Mouse (Mus musculus): Measurements from ENCODE around the gene Grip2. TPM values are rescaled to one million over a fixed set of nuclear protein-coding genes. Genes with fewer than 3 reads are reported as not detected.
A peak's percentile ranks its signal among the peaks of the same experiment; 100 is the strongest.

Gene Grip2
- polyA plus RNA-seq, 1 experiment from 2014 or later, result 0.20 TPM

- no peak overlapping the region for H3K4me3 ChIP-seq (ENCODE audit: low read length)
- ATAC-seq (ENCODE audit: low FRiP score, low TSS enrichment), result no peak
- 45% methylated on average over 8 of the region's 9 CpGs for WGBS
Observed at GRCm38 (mm10) chr6:91779206-91779605, 47.8 kb downstream of the Grip2 start.

GRCm38 (mm10) chr6:91776543-91776942 lies 50.5 kb downstream of the Grip2 start:
- WGBS, result 14% methylated on average over 9 of the region's 9 CpGs
- ATAC-seq (ENCODE audit: low FRiP score, low TSS enrichment), result peak; percentile 80
- H3K4me2 ChIP-seq (replicated peaks; ENCODE audit: low read depth, low read length), result no peak overlapping the region
- H3K27me3 ChIP-seq (ENCODE audit: control insufficient read depth, insufficient read depth, low read length), result no peaks in the 10 kb centered on the region
- no peaks in the 10 kb centered on the region for H3K36me3 ChIP-seq (ENCODE audit: control insufficient read depth, insufficient read depth, low read length)
- H3K9ac ChIP-seq (ENCODE audit: low read depth, low read length), result no peak overlapping the region
- no peaks in the 10 kb centered on the region for H3K9me3 ChIP-seq (ENCODE audit: control insufficient read depth, low read length)
- no peaks in the 10 kb centered on the region for H3K4me1 ChIP-seq (ENCODE audit: control insufficient read depth, insufficient read depth, low read length)
- H3K27ac ChIP-seq (ENCODE audit: low read depth, low read length), result no peak overlapping the region
- no peak overlapping the region for H3K4me3 ChIP-seq (ENCODE audit: low read length)

More at GRCm38 (mm10) chr6:91779206-91779605, 47.8 kb downstream of the Grip2 start:
- no peaks in the 10 kb centered on the region for H3K4me1 ChIP-seq (ENCODE audit: control insufficient read depth, insufficient read depth, low read length)
- no peak overlapping the region for H3K9ac ChIP-seq (ENCODE audit: low read depth, low read length)
- H3K27ac ChIP-seq (ENCODE audit: low read depth, low read length), result no peak overlapping the region
- no peaks in the 10 kb centered on the region for H3K9me3 ChIP-seq (ENCODE audit: control insufficient read depth, low read length)
- H3K27me3 ChIP-seq (ENCODE audit: control insufficient read depth, insufficient read depth, low read length), result no peaks in the 10 kb centered on the region
- no peak overlapping the region for H3K4me2 ChIP-seq (replicated peaks; ENCODE audit: low read depth, low read length)
- no peaks in the 10 kb centered on the region for H3K36me3 ChIP-seq (ENCODE audit: control insufficient read depth, insufficient read depth, low read length)

- no peak overlapping the region for H3K4me2 ChIP-seq (replicated peaks; ENCODE audit: low read depth, low read length)
- ATAC-seq (ENCODE audit: low FRiP score, low TSS enrichment), result no peak
- H3K27me3 ChIP-seq (ENCODE audit: control insufficient read depth, insufficient read depth, low read length), result no peaks in the 10 kb centered on the region
- no peaks in the 10 kb centered on the region for H3K4me1 ChIP-seq (ENCODE audit: control insufficient read depth, insufficient read depth, low read length)
- no peak overlapping the region for H3K9ac ChIP-seq (ENCODE audit: low read depth, low read length)
- no peak overlapping the region for H3K27ac ChIP-seq (ENCODE audit: low read depth, low read length)
- no peaks in the 10 kb centered on the region for H3K9me3 ChIP-seq (ENCODE audit: control insufficient read depth, low read length)
- H3K36me3 ChIP-seq (ENCODE audit: control insufficient read depth, insufficient read depth, low read length), result no peaks in the 10 kb centered on the region
- WGBS, result 67% methylated on average over 5 of the region's 5 CpGs
- no peak overlapping the region for H3K4me3 ChIP-seq (ENCODE audit: low read length)
Observed at GRCm38 (mm10) chr6:91773951-91774350, 53.1 kb downstream of the Grip2 start.

- no peak overlapping the region for H3K9ac ChIP-seq (ENCODE audit: low read depth, low read length)
- no peak for ATAC-seq (ENCODE audit: low FRiP score, low TSS enrichment)
- WGBS, result 79% methylated on average over 8 of the region's 8 CpGs
- H3K36me3 ChIP-seq (ENCODE audit: control insufficient read depth, insufficient read depth, low read length), result no peaks in the 10 kb centered on the region
- no peak overlapping the region for H3K4me3 ChIP-seq (ENCODE audit: low read length)
- no peak overlapping the region for H3K4me2 ChIP-seq (replicated peaks; ENCODE audit: low read depth, low read length)
- H3K27me3 ChIP-seq (ENCODE audit: control insufficient read depth, insufficient read depth, low read length), result no peaks in the 10 kb centered on the region
- H3K4me1 ChIP-seq (ENCODE audit: control insufficient read depth, insufficient read depth, low read length), result no peaks in the 10 kb centered on the region
- no peak overlapping the region for H3K27ac ChIP-seq (ENCODE audit: low read depth, low read length)
- H3K9me3 ChIP-seq (ENCODE audit: control insufficient read depth, low read length), result no peaks in the 10 kb centered on the region
Observed at GRCm38 (mm10) chr6:91767550-91767949, 59.5 kb downstream of the Grip2 start.

- H3K36me3 ChIP-seq (ENCODE audit: control insufficient read depth, insufficient read depth, low read length), result peaks cover 5% of the 10 kb centered on the region; the same call in 1 of the 2 replicates
- ATAC-seq (ENCODE audit: low FRiP score, low TSS enrichment), result no peak
- H3K4me1 ChIP-seq (ENCODE audit: control insufficient read depth, insufficient read depth, low read length), result no peaks in the 10 kb centered on the region
- H3K27ac ChIP-seq (ENCODE audit: low read depth, low read length), result no peak overlapping the region
- WGBS, result 76% methylated on average over 9 of the region's 9 CpGs
- no peak overlapping the region for H3K9ac ChIP-seq (ENCODE audit: low read depth, low read length)
- no peak overlapping the region for H3K4me3 ChIP-seq (ENCODE audit: low read length)
- H3K27me3 ChIP-seq (ENCODE audit: control insufficient read depth, insufficient read depth, low read length), result no peaks in the 10 kb centered on the region
- no peaks in the 10 kb centered on the region for H3K9me3 ChIP-seq (ENCODE audit: control insufficient read depth, low read length)
- no peak overlapping the region for H3K4me2 ChIP-seq (replicated peaks; ENCODE audit: low read depth, low read length)
Observed at GRCm38 (mm10) chr6:91762051-91762742, 64.9 kb downstream of the Grip2 start.

GRCm38 (mm10) chr6:91754845-91755244 lies 72.2 kb downstream of the Grip2 start:
- no peak overlapping the region for H3K27ac ChIP-seq (ENCODE audit: low read depth, low read length)
- H3K9ac ChIP-seq (ENCODE audit: low read depth, low read length), result no peak overlapping the region
- peaks cover 48% of the 10 kb centered on the region for H3K36me3 ChIP-seq (ENCODE audit: control insufficient read depth, insufficient read depth, low read length)
- no peaks in the 10 kb centered on the region for H3K27me3 ChIP-seq (ENCODE audit: control insufficient read depth, insufficient read depth, low read length)
- no peak for ATAC-seq (ENCODE audit: low FRiP score, low TSS enrichment)
- H3K4me1 ChIP-seq (ENCODE audit: control insufficient read depth, insufficient read depth, low read length), result no peaks in the 10 kb centered on the region
- H3K4me3 ChIP-seq (ENCODE audit: low read length), result no peak overlapping the region
- WGBS, result 76% methylated on average over 12 of the region's 12 CpGs
- no peaks in the 10 kb centered on the region for H3K9me3 ChIP-seq (ENCODE audit: control insufficient read depth, low read length)
- no peak overlapping the region for H3K4me2 ChIP-seq (replicated peaks; ENCODE audit: low read depth, low read length)

GRCm38 (mm10) chr6:91754098-91754497 lies 73.0 kb downstream of the Grip2 start:
- no peak overlapping the region for H3K4me3 ChIP-seq (ENCODE audit: low read length)
- no peaks in the 10 kb centered on the region for H3K4me1 ChIP-seq (ENCODE audit: control insufficient read depth, insufficient read depth, low read length)
- H3K9me3 ChIP-seq (ENCODE audit: control insufficient read depth, low read length), result no peaks in the 10 kb centered on the region
- no peak for ATAC-seq (ENCODE audit: low FRiP score, low TSS enrichment)
- peaks cover 52% of the 10 kb centered on the region for H3K36me3 ChIP-seq (ENCODE audit: control insufficient read depth, insufficient read depth, low read length)
- H3K9ac ChIP-seq (ENCODE audit: low read depth, low read length), result no peak overlapping the region; the same call in 1 of the 2 replicates
- 0 out of 2 replicates have a peak overlapping the region, but pooled peaks have one; percentile 32 for H3K27ac ChIP-seq (ENCODE audit: low read depth, low read length)
- H3K27me3 ChIP-seq (ENCODE audit: control insufficient read depth, insufficient read depth, low read length), result no peaks in the 10 kb centered on the region
- 54% methylated on average over 6 of the region's 6 CpGs for WGBS
- H3K4me2 ChIP-seq (replicated peaks; ENCODE audit: low read depth, low read length), result no peak overlapping the region

- Histone ChIP-seq H3K4me1 (ENCODE audit: control insufficient read depth, insufficient read depth, low read length) (no peaks in the 10 kb centered on the region), H3K27me3 (ENCODE audit: control insufficient read depth, insufficient read depth, low read length) (no peaks in the 10 kb centered on the region), H3K9me3 (ENCODE audit: control insufficient read depth, low read length) (no peaks in the 10 kb centered on the region), H3K27ac (ENCODE audit: low read depth, low read length) (no peak overlapping the region), H3K36me3 (ENCODE audit: control insufficient read depth, insufficient read depth, low read length) (peaks cover 63% of the 10 kb centered on the region), H3K4me3 (ENCODE audit: low read length) (no peak overlapping the region), H3K9ac (ENCODE audit: low read depth, low read length) (no peak overlapping the region), H3K4me2 (replicated peaks; ENCODE audit: low read depth, low read length) (no peak overlapping the region)
- 69% methylated on average over 8 of the region's 8 CpGs for WGBS
- no peak for ATAC-seq (ENCODE audit: low FRiP score, low TSS enrichment)
Observed at GRCm38 (mm10) chr6:91752884-91753283, 74.2 kb downstream of the Grip2 start.

- Histone ChIP-seq H3K27me3 (ENCODE audit: control insufficient read depth, insufficient read depth, low read length) (no peaks in the 10 kb centered on the region), H3K9me3 (ENCODE audit: control insufficient read depth, low read length) (no peaks in the 10 kb centered on the region), H3K36me3 (ENCODE audit: control insufficient read depth, insufficient read depth, low read length) (peaks cover 63% of the 10 kb centered on the region), H3K4me3 (ENCODE audit: low read length) (no peak overlapping the region), H3K4me1 (ENCODE audit: control insufficient read depth, insufficient read depth, low read length) (no peaks in the 10 kb centered on the region), H3K27ac (ENCODE audit: low read depth, low read length) (no peak overlapping the region), H3K9ac (ENCODE audit: low read depth, low read length) (no peak overlapping the region), H3K4me2 (replicated peaks; ENCODE audit: low read depth, low read length) (no peak overlapping the region)
- peak; percentile 29; the same call in 1 of the 2 replicates for ATAC-seq (ENCODE audit: low FRiP score, low TSS enrichment)
- 71% methylated on average over 3 of the region's 3 CpGs for WGBS
Observed at GRCm38 (mm10) chr6:91750976-91751375, 76.1 kb downstream of the Grip2 start.

All from kidney, embryonic 14.5 days (tissue).